Mouse (Mus musculus) ovary, adult 10 weeks (tissue): ENCODE results near the gene Mtfmt. TPM values are rescaled to one million over a fixed set of nuclear protein-coding genes. Genes with fewer than 3 reads are reported as not detected.

Experiments
- polyA plus RNA-seq: library from polyadenylated mRNA; stranded (reverse); fragments of 350-450 nt; fragmentation: Illumina TruSeq; extraction: RNeasy Lipid Tissue Mini Kit (QIAGEN cat#74804); gene quantifications from one replicate; pipeline ENCODE4 v1.2.3, GENCODE M21; 2014

The Mtfmt gene
- polyA plus RNA-seq: 14.3 TPM

GRCm38 (mm10) chr9:65435671-65436301, at the start of gene Mtfmt:
Mtfmt (plus strand) TSS chr9:65435782.

GRCm38 (mm10) chr9:65391613-65391964, 44.0 kb upstream of the Mtfmt start, which contains the start of gene Kbtbd13:
Kbtbd13 (minus strand) TSS chr9:65391652.

DNA sequence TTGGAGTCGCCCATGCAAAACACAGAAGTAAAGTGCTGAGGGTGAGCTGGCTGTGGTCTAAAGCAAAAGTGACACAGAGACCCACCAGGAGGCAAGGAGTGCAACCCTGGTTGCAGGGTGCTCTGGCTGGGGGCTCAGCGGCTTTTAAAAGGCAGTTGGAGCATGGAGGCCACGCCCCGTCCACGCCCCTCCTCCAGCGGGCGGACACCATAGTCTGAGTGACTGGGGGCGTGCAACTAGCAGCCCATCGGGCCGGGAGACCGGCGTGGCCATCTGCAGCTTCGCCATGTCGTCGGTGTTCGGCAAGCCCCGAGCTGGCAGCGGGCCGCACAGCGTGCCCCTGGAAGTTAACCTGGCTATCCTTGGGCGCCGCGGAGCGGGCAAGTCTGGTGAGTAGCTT, 37.3 kb upstream of the Mtfmt start, which contains the start of gene Rasl12:
Gene Rasl12, plus strand, starts transcription at position 228 of the 400 bp plus-strand sequence.

DNA sequence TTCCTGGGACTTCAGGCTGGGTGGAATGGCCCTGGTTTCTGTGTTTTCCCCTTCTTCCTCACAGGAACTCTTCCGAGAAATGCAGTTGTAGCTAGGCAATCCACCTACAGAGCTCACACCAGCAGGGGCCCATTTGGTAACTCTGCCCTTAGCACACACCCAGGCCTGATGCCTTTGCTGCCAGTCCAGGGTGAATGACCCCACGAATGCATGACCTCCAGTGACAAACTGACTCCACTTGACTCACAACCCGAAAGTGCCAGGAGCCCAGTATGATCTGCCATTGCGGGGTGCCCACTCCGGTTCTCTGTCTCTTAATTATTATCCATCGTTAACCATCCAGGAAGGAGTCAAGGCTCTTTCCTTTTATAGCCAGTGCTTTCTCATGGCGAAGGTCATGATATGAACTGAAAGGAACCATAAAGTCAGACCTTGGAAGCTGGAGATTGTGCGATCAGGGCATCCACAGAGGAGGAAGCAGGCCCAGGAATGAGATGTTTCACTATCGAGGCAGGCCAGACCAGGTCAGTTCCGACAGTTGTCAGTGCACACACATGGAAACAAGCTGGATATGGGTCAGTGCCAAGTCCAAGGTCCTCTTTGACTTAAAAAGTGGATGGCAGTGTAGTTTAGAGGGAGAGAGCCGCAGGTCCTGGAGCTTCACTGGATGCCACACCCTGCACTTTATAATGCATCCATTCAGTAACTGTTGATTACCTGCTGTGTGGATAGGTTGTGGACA, 12.7 kb upstream of the Mtfmt start, which contains the start of gene Slc51b:
Gene Slc51b, minus strand, starts transcription at position 196 of the 742 bp plus-strand sequence.

DNA sequence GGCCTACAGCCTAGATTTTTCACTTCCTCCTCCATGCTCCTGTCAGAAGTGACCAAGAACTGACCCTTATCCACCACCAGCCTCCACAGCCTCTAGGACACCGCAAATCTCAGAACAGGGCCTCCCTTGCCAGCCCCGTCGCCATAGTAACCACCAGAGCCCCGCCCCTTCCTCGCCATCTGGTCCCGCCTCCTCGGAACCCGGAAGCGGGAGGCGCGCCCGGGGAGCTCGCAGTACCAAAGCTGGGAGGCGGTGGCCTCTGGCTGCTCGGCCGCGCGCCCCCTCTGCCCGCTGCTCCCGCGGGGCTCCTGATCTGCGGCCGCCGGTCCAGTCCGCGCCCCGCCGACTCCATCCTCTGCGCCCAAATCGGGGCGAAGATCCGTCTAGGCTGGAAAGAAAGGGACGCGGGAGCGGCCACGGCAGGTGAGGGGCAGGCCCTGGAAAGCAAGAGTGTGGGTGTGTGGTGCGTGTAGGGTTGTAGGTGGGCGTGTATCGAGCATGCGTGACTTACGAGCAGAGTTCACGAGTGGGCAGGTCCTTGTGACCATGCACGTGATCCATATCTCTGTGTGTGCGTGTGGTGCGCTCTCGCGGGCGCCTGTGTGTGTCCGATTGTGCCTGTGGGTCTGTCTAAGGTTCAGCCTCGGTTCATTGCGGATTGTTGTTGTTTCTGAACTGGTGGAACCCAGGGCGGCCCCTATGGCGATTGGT, 25.3 kb downstream of the Mtfmt start, which contains the start of gene Spg21:
Gene Spg21, plus strand, starts transcription at position 216 of the 711 bp plus-strand sequence.

Other genes starting within 250 kb of the Mtfmt start
- gene Parp16, start 240.4 kb upstream of the Mtfmt start, polyA plus RNA-seq: 3.8 TPM
- 6.1 TPM for gene Cilp, start 170.6 kb upstream of the Mtfmt start, polyA plus RNA-seq
- 102 TPM for gene Clpx, start 141.5 kb upstream of the Mtfmt start, polyA plus RNA-seq
- 23.2 TPM for gene Pdcd7, start 89.7 kb upstream of the Mtfmt start, polyA plus RNA-seq
- not detected for gene Ubap1l, start 74.7 kb upstream of the Mtfmt start, polyA plus RNA-seq
- gene Kbtbd13, start 44.1 kb upstream of the Mtfmt start, polyA plus RNA-seq: not detected
- gene Rasl12, start 37.3 kb upstream of the Mtfmt start, polyA plus RNA-seq: 3.6 TPM
- gene Slc51b, start 12.8 kb upstream of the Mtfmt start, polyA plus RNA-seq: not detected
- 176 TPM for gene Spg21, start 25.2 kb downstream of the Mtfmt start, polyA plus RNA-seq
- not detected for gene Ankdd1a, start 84.4 kb downstream of the Mtfmt start, polyA plus RNA-seq
- gene Plekho2, start 144.3 kb downstream of the Mtfmt start, polyA plus RNA-seq: 2.0 TPM
- 0.88 TPM for gene Pif1, start 151.4 kb downstream of the Mtfmt start, polyA plus RNA-seq
- gene Rbpms2, start 193.9 kb downstream of the Mtfmt start, polyA plus RNA-seq: 21.0 TPM
- 70.7 TPM for gene Oaz2, start 232.2 kb downstream of the Mtfmt start, polyA plus RNA-seq